Mouse (Mus musculus) left cerebral cortex, adult 2 months (tissue): Measurements from ENCODE around the gene Klhl13. TPM values are rescaled to one million over a fixed set of nuclear protein-coding genes. Genes with fewer than 3 reads are reported as not detected.

Source experiments
- DNase-seq, 2 experiments: peaks; one replicate each; pipeline ENCODE4 v3.0.0; 2021 to 2022; ENCODE audit warnings: low spot score in 2 of 2, mixed read lengths in 1 of 2; ENCODE audit errors: extremely low spot score in 1 of 2
- H3K27ac ChIP-seq: fragments of 200-600 bp; 2 replicates; pipeline ENCODE4 v1.8.1; 2022
- H3K4me3 ChIP-seq: fragments of 200-600 bp; 2 replicates; pipeline ENCODE4 v1.8.1; 2022
- CTCF ChIP-seq: fragments of 200-600 bp; IDR thresholded peaks from 2 replicates; pipeline ENCODE4 v1.8.1; 2022; ENCODE audit warnings: antibody characterized with exemption, mild to moderate bottlenecking, moderate library complexity
- intact Hi-C: fragments of 180-260 bp; cut with DNase I; formaldehyde crosslinking; loops from one replicate; pipeline ENCODE4 v1.15.1; 2025
- long read RNA-seq, 2 experiments: library from polyadenylated mRNA; stranded (forward); transcript quantifications; one replicate each; pipeline ENCODE4 v2.0.0; 2021; ENCODE audit warnings: borderline mapping rate in 2 of 2
- total RNA-seq, 2 experiments: library from RNA; stranded (reverse); gene quantifications; 2 replicates each; pipeline ENCODE4 v1.2.3; 2021

Klhl13 gene
- 10 to 100 TPM; 27.9 to 41.7 TPM for total RNA-seq
- long read RNA-seq, experiment 1, transcript Klhl13-202 (9 exons, 3,251 nt) = major isoform, 5 of 28 reads
- long read RNA-seq, experiment 1, transcript Klhl13-205 (7 exons, 3,349 nt) = major isoform, 5 of 28 reads
- long read RNA-seq, experiment 1, partial matches to known transcripts = 4 of 28 reads
- long read RNA-seq, experiment 1, other reads (novel, unspliced or antisense) = 11 of 28 reads
- long read RNA-seq, experiment 2, transcript Klhl13-202 (9 exons, 3,251 nt) = major isoform, 5 of 22 reads
- long read RNA-seq, experiment 2, partial matches to known transcripts = 0 of 22 reads
- long read RNA-seq, experiment 2, other reads (novel, unspliced or antisense) = 13 of 22 reads

DNA sequence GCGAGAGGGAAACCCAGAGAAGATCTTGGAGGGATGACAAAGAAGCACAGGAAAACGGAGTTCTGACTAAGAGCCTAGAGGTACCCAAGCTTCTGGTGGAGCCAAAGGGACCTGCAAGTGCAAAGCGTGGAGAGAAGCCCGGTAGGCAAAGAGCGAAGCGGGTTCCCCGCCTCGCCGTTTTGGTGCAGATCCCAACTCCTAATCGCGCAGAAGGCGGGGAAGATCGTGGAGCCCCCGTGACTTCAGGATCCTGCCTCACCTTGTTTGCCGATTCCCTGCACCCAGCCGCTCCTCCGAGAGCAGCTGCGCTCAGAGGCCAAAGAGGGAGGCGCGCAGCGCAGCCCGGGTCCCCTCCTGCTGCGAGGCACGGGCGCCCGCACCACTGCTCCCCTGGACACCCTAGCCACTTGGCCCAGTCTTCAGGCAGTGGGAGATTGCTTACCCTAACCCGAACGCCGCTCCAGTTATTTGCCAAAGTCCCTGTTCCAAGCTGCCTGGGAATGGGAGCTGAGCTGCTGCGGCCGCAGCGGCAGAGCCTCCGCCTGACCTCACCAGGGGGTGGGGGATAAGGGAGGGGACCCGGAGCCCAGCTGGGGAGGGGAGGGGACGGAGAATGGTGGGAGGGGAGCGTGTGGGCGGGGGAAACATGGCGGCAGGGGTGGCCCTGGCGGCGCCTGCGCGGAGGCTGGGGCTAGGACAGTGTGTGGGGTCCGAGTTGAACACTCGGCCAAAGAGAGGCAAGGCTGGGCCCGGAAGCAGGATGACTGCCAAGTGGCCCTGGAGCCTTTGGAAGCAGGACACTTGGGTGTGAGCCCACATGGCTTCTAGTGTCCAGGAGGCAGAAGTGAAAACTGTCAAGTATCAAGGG lies at the start of gene Klhl13:
Gene Klhl13 (minus strand): TSS at position 569 of the 868 bp plus-strand sequence.
- Histone ChIP-seq H3K4me3 (peak within 1 kb of the TSS; percentile 43), H3K27ac (peak within 1 kb of the TSS; percentile 42)
- DNase-seq = peak; percentile 22 to 23
- intact Hi-C loops = loop anchor here (2.0 kb wide), 1 partner anchor 328 kb away; the partner anchor contains the start of gene Wdr44
- TF ChIP-seq CTCF = no peak

DNA sequence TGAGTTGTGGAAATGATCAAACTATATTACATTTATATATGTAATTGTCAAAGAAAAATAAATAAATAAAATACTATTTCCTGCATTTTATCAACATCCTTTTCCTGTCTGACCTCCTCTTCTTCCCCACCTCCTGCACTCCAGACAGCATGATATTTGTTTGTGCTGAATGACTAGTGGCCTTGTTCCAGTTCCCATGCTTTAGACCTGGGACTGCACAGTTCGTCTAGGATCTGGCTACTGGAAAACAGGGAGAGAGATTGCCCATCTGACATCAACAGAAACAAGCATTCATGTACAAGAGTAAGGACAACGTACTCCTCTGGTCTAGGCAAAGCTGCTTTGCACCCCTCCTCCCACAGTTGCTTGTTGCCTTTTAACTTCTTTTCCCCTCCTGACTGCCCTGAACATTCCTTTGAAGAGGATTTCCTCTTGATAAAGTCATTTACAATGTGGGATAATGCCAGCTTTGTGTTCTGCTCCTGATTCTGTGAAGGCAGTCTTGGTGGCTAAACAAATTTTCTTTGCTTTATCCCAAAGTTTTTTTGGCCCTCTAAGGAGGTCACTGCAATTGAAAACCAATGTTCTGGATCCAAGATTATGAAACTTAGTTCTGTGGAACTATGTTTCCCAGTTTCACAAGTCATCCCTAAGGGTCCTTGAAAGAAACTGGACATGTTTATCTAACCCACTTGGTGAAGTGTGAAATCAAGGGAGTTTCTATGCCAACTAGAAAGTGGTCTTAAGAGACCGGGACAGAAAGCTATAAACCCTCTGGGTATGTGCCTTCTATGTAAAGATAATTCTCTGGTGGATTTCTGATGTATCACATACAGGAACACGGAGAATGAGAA lies 44.6 kb upstream of the Klhl13 start:
- intact Hi-C loops = no loop called here

DNA sequence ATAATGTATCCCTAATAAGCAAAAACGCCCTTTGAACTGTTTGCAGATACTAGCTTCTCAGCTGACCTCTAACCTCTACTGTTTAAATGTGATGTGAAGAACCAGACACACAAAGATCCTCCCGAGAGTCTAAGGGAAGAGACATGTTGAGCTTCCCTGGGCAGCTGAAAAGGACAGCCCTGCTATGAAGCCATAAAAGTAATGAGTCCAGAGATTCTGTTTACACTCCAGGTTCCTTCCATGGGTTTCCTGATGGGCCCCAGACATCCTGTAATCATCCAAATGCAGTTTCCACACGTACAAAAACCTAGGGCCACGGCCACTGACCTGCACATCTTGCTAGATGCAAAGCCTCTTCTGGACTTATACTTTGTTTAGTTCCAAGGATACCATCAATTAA lies 23.8 kb upstream of the Klhl13 start:
- DNase-seq = no peak
- intact Hi-C loops = no loop called here
- H3K4me3 ChIP-seq = no peak overlapping the region
- H3K27ac ChIP-seq = no peak overlapping the region
- TF ChIP-seq CTCF = no peak

More for the DNA sequence above, 44.6 kb upstream of the Klhl13 start:
- DNase-seq = no peak
- no peak for TF ChIP-seq CTCF
- Histone ChIP-seq H3K4me3 (no peak overlapping the region), H3K27ac (no peak overlapping the region)

DNA sequence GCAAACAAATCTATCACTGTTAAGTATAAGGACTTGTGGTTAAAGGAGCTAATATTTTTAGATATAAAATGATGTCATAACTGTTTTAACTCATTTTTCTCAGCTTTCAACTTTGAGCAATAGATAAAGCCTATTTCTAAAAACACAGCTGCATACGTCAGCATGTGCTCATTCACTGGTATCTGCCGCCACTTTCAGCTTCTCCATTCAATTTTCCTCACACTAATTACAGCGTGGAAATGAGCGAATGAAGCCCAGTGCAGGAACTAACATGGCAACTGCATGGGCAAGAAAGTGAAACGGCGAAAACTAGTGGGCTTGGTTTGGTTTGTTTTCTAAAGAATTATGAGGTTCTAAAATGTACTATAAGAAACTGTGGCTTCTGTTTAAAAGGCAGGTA lies 1.4 kb downstream of the Klhl13 start:
- Histone ChIP-seq H3K4me3 (no peak overlapping the region), H3K27ac (no peak overlapping the region)
- no peak for DNase-seq
- TF ChIP-seq CTCF = no peak
- intact Hi-C loops = no loop called here

DNA sequence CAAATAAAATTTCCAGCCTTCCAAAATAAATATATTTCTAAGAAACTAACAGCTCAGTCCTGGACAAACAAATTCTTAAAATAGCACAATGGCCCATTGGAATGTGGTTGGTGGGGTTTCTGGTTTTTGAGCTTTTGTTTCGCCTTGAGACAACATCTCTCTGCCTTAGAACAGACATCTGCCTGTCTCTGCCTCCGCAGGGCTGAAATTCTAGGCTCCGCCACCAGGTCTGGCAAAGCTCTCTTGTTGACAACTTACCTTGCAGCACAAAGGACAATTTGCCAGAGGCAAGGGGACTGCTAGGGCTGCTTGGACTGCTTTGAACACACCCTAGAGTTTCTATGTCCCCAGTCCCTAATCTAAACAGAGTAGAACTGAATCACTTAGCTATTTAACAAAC lies 4.4 kb downstream of the Klhl13 start:
- no peak for DNase-seq
- no peak for TF ChIP-seq CTCF
- intact Hi-C loops = no loop called here
- Histone ChIP-seq H3K4me3 (no peak overlapping the region), H3K27ac (no peak overlapping the region)

DNA sequence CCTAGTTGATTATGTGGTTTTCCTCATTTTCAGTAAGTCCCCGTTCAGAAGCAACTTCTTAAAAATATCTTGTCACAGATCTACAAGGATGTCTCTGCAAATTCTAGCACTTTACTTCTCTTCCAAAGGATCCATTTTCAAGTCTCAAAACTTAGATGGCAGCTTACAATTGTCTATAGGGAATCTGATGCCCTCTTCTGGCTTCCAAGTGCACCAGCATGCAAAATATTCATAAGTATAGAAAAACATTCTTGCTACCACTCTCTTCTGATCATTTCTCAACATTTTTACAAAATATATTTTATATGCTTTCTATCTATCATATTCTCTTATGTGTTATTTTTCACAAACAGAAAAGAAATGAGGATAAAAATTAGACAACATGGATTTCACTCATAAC lies 14.8 kb downstream of the Klhl13 start:
- TF ChIP-seq CTCF = peak; percentile 45
- Histone ChIP-seq H3K4me3 (no peak overlapping the region), H3K27ac (no peak overlapping the region)
- intact Hi-C loops = no loop called here
- DNase-seq = no peak

DNA sequence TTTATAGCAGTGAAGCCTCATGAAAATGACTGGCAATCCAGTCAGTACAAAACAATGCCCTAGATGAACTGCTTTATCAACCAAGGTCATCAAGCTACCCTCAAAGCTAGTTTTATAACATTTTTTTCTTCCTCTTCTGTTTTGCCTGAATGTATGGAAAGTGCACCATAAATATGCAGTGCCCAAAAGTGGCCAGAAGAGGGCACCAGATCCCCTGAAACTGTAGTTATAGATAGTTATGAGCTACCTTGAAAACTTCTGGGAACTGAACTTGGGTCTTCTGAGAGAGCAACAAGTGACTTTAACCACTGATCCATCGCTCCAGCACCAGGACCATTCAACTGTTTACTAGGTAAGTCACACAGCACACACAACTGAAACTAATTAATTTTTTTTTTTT lies 36.8 kb downstream of the Klhl13 start:
- TF ChIP-seq CTCF = peak; percentile 52
- intact Hi-C loops = loop anchor here (5.0 kb wide), 1 partner anchor 239 kb away; no protein-coding TSS in a partner anchor
- Histone ChIP-seq H3K27ac (no peak overlapping the region), H3K4me3 (no peak overlapping the region)
- DNase-seq = no peak

DNA sequence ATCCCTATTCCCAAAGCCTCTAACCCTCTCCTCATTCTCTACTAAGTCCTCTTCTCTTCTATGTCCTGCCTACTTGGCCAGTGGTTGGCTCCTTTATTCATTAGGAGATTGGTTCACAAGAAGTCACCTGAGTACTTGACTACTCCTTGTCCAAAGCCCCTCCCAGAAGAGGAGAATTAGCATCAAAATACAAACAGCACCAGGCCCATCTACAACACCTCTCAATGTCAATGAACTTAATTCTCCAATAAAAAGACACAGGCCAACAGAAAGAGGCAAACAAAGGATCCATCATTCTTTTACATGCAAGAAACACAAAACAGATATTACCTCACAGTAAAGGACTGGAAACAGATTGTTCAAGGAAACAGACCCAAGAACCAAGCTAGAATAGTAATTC lies 46.0 kb downstream of the Klhl13 start:
- no peak for TF ChIP-seq CTCF
- Histone ChIP-seq H3K27ac (no peak overlapping the region), H3K4me3 (no peak overlapping the region)
- DNase-seq = no peak
- intact Hi-C loops = no loop called here

DNA sequence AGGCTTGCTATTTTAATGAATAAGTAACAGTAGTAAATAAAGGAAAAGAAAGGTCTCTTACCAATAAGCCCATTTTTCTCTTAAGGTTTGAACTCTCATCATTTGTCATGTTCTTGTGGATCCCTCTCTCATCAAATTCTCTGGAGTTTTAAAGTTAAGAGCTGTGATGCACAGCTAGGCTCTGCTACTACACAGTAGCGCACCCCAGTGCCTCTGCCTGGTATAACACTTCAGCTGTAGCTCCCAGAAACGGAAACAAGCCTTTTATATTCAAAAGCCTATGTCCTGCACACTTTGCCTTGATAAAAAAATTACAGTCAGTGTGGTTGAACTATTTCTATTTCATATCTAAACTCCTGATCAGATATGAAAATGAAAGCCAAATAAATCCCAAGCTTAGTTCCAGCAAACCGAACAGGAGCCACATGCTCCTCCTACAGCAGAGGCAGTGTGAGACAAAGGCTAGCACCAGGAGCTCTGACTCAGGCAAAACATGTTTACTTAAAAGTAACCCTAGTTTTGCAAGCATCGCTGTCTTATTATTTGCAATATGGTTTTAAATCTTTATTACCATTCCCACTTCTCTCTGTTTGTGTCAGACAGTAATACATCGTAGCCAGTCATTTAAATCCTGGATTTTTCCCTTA lies 68.8 kb downstream of the Klhl13 start:
- intact Hi-C loops = loop anchor here (10.0 kb wide), 1 partner anchor 1911 kb away; no protein-coding TSS in a partner anchor
- H3K27ac ChIP-seq = no peak overlapping the region
- peak; percentile 53 to 57 for DNase-seq
- TF ChIP-seq CTCF = peak; percentile 67
- H3K4me3 ChIP-seq = peak overlapping the region; percentile 28

DNA sequence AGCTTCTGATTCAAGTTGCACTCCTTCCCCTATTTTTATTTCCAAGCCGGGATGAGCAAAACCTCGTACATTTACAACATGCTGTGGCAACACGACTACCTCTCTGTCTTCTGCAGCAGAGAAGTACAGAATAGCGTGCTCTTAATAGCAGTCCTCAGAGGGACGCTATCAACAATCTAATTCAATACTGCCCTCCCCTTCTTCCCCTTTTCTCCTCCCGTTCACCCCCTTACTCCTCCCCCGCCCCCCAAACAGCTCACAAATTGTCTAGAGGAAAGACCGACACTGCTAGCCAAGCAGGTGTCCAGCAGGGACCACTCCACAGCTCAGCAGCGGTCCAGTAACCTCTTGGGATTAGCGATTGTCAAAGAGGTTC lies 79.5 kb downstream of the Klhl13 start:
- H3K4me3 ChIP-seq = peak overlapping the region; percentile 26
- no peak for DNase-seq

More for the DNA sequence above, 79.5 kb downstream of the Klhl13 start:
- H3K27ac ChIP-seq = no peak overlapping the region
- intact Hi-C loops = no loop called here
- TF ChIP-seq CTCF = no peak
